Mouse (Mus musculus) left cerebral cortex, postnatal 14 days (tissue): Measurements from ENCODE around the gene Rtl8b. TPM values are rescaled to one million over a fixed set of nuclear protein-coding genes. Genes with fewer than 3 reads are reported as not detected.

Experiments
- total RNA-seq, 2 experiments: library from RNA; stranded (reverse); gene quantifications; 2 replicates each; pipeline ENCODE4 v1.2.3; 2021

The Rtl8b gene
- total RNA-seq, 2 experiments from 2014 or later: 269 to 272 TPM

Other genes starting within 250 kb of the Rtl8b start
- gene Etd, start 235.5 kb downstream of the Rtl8b start, total RNA-seq: not detected
- 100 to 1,000 TPM; 181 to 186 TPM for gene Rtl8c, start 62.4 kb downstream of the Rtl8b start, total RNA-seq
- not detected for gene Gm14597, start 61.4 kb downstream of the Rtl8b start, total RNA-seq
- gene Rtl8a, start 26.7 kb downstream of the Rtl8b start, total RNA-seq: 100 to 1,000 TPM; 275 to 356 TPM
- gene 4930502E18Rik, start 54.4 kb upstream of the Rtl8b start, total RNA-seq: under 1 TPM in 1 of 2 experiments, not detected in 1; 0.24 TPM
- not detected for gene 1700013H16Rik, start 87.4 kb upstream of the Rtl8b start, total RNA-seq
- gene Zfp36l3, start 106.0 kb upstream of the Rtl8b start, total RNA-seq: not detected
- 1 to 10 TPM in 1 of 2 experiments, under 1 TPM in 1; 0.57 to 1.7 TPM for gene Xlr, start 127.3 kb upstream of the Rtl8b start, total RNA-seq